Mouse (Mus musculus) G1E-ER4 (cell line): Measurements from ENCODE around the gene Sh3rf1. TPM values are rescaled to one million over a fixed set of nuclear protein-coding genes. Genes with fewer than 3 reads are reported as not detected.

ENCODE experiments used
- GATA1 ChIP-seq: IDR thresholded peaks from one replicate; pipeline ENCODE4 v1.8.0; 2012; ENCODE audit warnings: low read length, inconsistent platforms
- polyA plus RNA-seq: library from polyadenylated mRNA; stranded (reverse); fragments of >175 nt; gene quantifications from 2 replicates; pipeline ENCODE4 v1.2.3, GENCODE M21; 2012

Gene Sh3rf1
- polyA plus RNA-seq, 1 experiment = 0.03 TPM

DNA sequence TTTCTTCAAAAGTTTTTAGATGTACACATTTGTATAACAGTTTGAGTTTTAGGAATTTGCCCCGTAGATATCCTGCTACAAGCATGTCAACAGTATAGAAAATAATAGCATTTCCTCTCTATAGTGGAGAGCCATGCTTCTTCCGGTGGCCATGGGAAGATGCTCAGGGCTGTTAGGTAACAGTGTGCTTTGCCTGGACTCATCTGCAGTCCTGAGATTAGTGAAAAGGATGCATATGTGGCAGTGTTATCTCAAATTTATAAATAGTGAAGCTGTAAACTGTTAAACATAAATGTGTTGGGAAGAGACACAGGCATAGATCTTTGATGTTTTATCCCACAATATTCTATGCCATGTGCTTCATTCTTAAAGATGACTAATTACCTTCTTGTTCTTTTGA, 120.8 kb downstream of the Sh3rf1 start:
- no peak for TF ChIP-seq GATA1

DNA sequence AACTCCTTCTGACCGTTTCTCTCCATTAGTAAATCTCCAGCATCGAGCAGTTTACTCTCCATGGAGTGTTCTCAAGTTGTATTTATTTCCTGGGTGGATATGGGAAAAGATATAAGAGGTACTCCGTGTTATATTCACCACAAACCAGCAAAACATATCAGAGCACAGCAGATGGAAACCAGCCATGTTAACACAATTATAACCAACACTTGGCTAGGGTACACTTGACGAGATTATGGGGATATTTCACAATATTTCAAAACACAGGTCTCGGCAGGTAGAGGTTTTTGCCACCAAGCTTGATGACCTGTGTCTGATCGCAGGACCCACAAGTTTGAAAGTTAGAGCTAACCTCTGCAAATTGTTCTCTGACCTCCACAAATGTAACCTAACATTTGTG, 123.3 kb downstream of the Sh3rf1 start:
- no peak for TF ChIP-seq GATA1

DNA sequence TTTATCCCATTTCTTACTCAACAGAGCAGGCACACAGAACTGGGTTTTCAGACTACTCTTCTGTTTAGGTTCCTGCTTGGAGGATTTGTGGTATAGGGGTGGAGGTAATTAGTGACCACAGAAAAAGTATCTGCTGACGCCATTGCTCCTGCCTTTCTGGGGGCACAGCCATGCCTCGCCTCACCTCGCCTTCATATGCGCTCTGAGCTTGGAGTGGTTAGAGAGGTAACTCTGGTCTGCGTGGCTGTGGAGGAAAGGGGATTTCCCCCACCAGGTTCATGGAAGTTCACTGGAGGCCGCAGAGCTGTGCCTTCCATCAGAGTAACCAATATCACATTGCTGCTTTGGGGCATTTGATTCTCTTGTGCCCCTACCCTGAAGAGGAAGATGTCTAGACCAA, 123.9 kb downstream of the Sh3rf1 start:
- no peak for TF ChIP-seq GATA1

DNA sequence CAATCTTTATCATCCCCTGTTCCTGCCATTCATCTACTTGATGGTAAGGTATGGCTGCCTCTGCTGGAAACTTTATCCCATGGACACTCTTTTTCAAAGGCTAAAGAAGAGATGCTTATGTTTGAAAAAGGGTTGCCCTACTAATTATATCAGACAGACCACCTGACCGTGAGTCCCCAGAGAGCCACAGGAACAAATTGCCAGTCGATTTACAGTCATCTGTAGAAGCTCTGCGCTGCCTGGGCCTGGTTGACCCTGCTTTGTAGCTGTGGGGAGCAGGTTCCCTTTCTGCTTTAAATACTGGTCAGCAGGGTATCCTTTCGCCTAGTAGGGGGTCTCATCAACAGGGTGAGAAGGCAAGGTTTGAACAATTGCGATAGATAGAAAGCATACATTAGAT, 124.4 kb downstream of the Sh3rf1 start:
- TF ChIP-seq GATA1 = no peak

DNA sequence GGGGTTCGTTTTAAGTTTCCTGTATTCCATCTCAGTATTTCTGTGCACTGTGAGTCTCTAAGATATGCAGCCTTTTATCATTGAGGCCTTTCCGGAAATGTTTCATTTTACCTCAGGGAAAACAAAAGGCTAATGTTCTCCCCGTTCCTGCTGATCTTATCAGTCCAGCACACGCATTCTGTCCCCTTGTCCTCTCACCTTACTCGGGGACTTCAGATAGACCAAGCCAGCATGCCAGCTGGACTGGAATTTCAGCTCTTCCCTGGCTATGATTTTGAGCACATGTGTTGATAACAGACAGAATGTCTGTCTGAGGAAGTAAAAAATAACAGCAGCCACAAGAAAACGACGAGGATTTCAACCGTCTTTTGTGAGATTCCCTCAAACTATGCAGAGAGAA, 124.8 kb downstream of the Sh3rf1 start:
- no peak for TF ChIP-seq GATA1

DNA sequence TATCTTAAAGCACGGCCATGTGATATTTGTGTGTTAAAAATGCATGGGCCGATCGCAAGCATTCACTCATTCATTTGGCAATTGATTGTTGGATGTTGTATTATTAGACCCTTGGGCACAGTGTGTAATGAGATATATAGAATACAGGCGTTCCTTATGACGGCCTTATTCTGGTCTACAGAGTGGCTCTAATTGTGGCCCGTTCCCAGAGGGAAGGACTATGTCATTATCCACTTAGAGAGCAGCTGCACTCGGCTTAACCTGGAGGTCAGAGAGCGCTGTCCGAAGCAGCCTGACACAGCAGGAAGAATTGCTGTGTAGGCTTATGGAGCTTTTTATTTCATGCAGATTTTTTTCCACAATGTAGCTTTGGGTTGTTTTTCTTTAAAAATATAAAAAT, 126.8 kb downstream of the Sh3rf1 start:
- no peak for TF ChIP-seq GATA1

DNA sequence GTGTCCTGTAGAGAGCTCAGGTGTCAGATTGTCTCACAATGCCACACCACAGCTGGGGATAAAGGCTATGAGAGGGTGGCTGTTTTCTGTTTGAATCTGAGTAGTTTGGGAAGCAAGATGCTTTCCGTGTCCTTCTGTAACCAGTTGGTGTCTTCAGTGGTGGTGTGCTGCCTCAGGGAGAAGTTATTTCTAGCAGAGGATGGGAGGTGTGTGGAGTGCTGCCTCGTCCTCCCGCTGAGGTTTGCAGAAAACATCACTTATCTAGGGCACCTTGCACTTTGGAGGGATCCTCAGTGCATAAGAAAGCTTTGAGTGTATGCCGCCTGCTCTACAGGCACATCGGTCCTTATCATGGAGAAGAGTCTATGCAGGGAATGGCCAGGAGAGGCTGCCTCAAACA, 128.0 kb downstream of the Sh3rf1 start:
- TF ChIP-seq GATA1 = no peak

DNA sequence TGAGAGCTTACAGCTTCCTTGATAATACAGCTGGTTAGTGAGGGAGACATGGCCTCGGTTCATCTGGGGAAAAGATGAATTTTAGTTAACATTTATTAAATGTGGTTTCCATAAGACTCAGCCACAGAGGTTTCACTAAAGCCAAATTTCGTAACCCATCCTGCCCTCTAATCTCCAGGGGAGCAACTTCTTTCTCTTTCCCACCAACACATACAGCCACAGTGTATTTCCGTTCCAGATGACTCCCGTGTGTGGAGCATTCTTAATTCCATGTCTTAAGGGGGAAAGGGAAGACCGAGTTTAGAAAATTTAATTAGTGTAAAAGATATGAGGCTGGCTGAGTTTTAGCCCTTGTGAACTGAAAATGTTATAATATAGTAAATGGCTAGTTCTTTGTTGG, 131.8 kb downstream of the Sh3rf1 start:
- TF ChIP-seq GATA1 = no peak

DNA sequence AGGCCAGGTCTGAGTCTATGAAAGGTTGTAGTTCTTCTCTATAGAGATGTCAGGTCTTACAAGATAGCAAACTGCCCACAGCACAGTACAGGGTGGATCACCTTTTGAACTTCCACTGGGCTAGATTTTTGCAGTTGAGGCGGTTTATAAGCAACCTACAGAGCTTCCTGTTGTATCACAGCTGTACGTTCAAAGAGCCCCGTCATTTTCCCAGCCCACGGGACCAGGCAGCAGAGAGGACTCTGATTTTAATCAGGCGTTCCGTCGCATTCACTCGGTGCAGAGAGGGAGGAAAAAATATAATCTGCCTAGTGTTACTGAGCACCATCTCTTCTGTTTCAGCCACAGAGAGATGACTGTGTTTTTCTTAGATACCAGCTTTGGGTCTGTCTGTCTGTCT, 135.3 kb downstream of the Sh3rf1 start:
- no peak for TF ChIP-seq GATA1

DNA sequence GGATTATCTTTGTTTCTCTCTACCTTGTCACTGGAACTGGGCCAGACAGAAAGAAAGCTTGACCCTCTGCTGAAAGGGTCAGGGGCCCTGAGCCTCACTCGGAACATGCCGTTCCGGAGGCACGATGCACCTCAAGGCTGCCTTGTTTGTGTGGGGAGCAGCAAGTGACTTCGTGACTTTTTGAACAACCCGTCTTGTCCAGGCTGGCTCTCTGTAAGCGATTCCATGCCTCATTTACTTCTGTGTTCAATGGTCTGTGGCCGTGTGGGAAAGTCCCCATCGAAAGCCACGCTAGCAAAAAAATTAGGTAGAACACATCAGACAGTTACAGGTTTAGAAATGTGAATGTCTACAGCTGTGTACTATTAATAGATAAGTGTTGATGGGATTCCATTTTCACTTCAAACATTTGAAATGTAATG, 136.2 kb downstream of the Sh3rf1 start:
- TF ChIP-seq GATA1 = no peak

DNA sequence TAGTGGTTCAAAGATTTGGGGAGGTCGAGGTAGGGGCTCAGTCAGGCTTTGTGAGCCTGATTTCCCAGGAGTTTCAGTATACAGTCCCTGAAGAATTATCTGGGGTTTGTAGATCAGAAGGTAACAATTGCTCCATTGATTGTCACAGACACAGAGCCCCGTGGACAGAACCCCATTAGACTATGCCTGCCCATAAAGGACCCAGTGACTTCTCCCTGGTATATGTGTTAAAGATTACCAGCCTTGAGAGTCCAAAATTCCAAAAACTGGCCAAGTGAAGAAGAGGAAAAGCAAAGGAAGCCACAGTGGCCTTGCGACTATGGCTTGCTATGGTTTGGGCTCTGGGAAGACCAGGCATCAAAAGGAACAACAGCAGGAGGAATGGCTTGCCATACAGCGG, 136.7 kb downstream of the Sh3rf1 start:
- TF ChIP-seq GATA1 = no peak

DNA sequence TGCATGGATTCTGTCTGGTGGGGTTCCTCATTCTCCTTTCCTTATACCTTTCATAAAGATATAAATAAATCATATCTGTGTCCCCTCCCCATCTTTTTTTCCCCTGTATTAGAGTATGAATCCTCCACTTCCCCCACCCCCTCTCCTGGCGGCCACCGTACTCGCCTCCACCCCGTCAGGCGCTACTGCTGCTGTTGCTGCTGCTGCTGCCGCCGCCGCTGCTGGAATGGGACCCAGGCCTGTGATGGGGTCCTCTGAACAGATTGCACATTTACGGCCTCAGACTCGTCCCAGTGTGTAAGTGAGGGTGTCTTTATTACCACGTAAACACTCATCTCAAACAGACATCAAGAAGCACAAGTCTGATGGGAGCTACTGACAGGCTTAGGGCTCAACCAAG, 137.8 kb downstream of the Sh3rf1 start:
- no peak for TF ChIP-seq GATA1

DNA sequence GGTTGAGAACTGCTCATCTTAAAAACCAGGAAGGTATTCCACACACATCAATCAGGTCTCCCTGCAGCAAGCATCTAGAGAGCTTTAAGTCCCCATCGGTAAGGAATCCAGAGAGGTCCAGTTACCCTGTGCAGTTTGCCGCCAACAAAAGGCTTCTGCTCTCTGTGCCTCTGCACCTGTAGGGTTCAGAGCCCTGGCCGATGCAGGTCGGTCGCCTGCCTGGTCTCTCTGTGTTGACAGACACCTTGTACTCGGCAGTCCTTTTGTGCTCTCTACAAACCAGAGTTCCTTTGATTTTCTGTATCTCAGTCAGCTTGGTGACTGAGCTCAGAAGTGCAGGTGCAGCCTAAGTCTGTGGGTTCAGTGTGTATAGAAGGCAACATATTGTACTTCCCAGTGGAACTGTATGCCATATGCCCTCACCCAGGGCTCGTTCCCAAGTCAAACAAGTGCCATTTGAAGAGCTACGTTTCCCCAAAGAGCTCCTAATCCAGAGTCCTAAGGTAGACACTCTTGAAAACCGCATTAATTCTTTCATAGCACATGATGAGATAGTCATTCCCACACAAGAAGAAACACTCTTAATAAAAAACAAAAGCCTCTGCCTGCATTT, 138.7 kb downstream of the Sh3rf1 start:
- no peak for TF ChIP-seq GATA1

DNA sequence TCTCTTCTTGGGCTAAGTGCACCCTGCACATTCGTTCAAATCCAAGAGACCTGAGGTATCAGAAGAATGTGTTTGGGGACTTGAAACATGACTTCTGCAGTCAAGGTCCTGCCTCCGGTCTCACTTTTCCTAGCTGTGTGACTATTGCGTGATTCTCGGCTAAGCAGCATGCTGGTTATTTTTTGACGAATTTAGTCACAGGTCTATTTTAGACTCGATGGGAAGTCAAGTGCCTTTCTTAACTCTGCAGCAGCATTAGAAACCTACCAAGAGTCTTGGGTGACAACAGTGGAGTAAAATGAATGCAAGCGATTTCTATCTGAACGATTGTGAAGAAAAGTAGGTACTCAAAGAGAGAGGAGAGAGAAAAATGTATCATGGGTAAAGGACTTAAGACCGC, 149.6 kb downstream of the Sh3rf1 start:
- no peak for TF ChIP-seq GATA1

DNA sequence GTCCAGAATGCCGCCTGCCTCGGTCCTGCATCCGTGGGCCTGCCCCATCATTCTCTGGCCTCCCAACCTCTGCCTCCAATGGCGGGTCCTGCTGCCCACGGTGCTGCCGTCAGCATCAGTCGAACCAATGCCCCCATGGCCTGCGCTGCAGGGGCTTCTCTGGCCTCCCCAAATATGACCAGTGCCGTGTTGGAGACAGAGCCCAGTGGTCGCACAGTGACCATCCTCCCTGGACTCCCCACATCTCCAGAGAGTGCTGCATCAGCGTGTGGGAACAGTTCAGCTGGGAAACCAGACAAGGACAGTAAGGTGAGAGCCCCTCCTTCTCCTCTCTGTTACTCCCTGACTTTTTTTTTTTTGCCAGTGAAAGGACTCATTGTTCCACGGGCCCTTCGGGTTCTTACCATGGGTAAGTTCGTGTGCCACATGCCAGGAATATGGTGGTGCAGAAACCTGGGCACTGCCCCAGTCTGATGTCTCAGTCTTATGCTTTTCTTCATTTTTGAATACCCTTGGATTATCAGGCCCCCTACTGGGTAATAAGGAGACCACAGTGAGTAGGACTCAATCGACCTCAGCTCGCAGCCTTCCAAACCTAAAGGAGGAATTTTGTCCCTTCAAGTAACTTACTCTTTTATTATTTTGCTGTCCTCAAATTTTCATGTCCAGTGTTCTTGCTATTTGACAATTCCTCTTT, 150.5 kb downstream of the Sh3rf1 start:
- no peak for TF ChIP-seq GATA1

DNA sequence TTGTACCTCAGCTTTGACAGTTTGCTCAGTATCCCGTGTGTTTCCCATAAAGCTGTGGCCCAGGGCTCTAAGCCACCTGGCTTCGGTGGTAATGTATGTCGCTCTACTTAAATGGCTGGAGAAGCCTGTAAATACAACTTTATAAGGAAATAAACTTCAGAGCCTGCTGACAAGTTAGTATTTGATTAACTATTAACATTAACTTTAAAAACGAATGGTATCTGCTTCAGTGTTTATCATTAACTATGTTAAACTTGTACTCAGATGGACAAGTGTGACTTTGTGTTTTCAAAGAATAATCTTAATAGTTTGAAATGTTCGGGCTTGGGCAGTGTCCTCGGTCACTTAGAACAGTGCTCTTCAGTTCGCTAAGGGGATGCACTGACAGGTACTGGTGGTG, 151.5 kb downstream of the Sh3rf1 start:
- no peak for TF ChIP-seq GATA1
